Mouse (Mus musculus): ENCODE measurements at regions not wholly inside any gene's neighbourhood (a gene's known extent, or its start where the extent isn't known, plus 50 kb on each side); places are given as distances from the start of the nearest gene placed in this dataset.
A peak's percentile ranks its signal among the peaks of the same experiment; 100 is the strongest.

DNA sequence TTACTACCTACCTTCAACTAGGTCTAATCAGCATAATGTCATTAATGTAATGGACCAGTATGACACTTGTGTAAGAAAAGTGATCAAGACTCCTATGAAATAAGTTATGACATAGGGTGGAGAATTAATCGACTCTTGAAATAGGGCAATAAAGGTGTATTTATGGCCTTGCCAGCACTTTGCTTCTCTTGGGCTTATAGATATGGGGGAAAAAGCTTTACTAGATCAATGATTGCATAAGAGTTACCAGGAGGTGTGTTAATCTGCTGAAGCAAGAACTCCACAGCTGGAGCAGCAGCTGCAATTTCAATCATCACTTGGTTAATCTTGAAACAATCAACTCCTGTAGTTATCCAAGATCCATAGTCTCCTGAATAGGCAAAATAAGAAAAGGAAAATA is 143.1 kb upstream of the Tle4 start:
- Histone ChIP-seq H3K4me3 (no peak overlapping the region), H3K27ac (no peak overlapping the region)
- DNase-seq (ENCODE audit: extremely low spot score in 1 of 2, low spot score in 2 of 2), result no peak
- intact Hi-C loops (cut with DNase I), result no loop called here
- no peak for TF ChIP-seq CTCF (IDR thresholded peaks at IDR 0.05)

DNA sequence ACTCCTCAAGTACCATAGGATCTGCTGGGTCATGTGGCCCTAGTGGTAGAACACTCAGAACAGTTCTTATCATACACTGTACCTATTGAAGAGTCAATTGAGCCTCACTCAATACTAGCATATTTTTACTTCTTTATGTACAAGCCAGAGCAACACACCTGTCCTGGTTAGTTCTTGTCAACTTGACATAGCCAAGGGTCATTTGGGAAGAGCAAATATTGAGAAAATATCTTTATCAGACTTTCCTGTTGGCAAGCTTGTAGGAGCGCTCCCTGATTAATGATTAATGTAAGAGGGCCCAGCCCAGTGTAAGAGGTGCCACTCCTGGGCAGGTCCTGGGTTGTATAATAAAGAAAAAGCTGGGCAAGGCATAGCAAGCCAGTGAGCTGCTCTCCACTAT is 142.3 kb upstream of the Tle4 start:
- no peak for TF ChIP-seq CTCF (IDR thresholded peaks at IDR 0.05)
- intact Hi-C loops (cut with DNase I), result no loop called here

DNA sequence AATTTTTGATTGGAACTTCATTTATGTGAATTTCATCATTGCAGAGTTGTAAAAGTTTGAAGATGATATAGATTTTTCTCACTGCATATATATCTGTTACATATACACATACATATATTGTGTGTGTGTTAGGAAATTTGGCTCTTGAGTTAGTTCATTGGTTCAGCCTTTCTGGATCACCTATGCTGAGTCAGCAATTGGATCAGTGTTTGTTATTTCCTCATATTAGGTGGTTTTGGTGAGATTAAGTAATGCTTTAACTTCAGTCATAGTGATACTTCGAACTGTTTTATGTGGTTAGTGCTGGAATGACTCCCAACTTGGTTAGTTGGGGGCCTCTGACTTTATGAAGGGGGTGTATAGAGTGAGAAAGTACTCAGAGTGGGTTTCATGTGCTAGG is 138.7 kb upstream of the Tle4 start:
- no peak for DNase-seq (ENCODE audit: extremely low spot score in 1 of 2, low spot score in 2 of 2)
- intact Hi-C loops (cut with DNase I), result no loop called here
- no peak for TF ChIP-seq CTCF (IDR thresholded peaks at IDR 0.05)

More for the DNA sequence above, 142.3 kb upstream of the Tle4 start:
- no peak overlapping the region for H3K27ac ChIP-seq
- DNase-seq (ENCODE audit: extremely low spot score in 1 of 2, low spot score in 2 of 2), result no peak
- no peak overlapping the region for H3K4me3 ChIP-seq

DNA sequence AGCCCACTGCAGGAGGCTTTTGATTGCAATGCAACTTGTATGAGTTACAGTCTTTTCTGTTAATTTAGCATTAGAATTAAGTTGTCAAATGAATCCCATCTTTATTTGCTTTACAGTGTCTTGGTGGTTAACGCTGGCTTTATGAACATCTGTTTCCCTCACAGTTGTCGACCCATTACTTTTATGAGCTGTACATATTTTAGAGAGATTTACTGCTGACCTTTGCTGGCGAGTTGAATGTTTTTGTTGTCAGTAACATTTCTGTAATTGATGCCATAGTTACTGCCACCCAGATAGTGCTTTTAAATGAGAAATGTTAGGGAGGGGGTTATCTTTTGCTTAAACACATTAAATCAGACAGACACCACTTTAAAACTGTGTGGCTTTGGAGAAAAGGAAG is 127.5 kb upstream of the Tle4 start:
- Histone ChIP-seq H3K27ac (no peak overlapping the region), H3K4me3 (no peak overlapping the region)
- DNase-seq (ENCODE audit: extremely low spot score in 1 of 2, low spot score in 2 of 2), result no peak
- intact Hi-C loops (cut with DNase I), result no loop called here
- TF ChIP-seq CTCF (IDR thresholded peaks at IDR 0.05), result no peak

More for the DNA sequence above, 138.7 kb upstream of the Tle4 start:
- Histone ChIP-seq H3K4me3 (no peak overlapping the region), H3K27ac (no peak overlapping the region)

DNA sequence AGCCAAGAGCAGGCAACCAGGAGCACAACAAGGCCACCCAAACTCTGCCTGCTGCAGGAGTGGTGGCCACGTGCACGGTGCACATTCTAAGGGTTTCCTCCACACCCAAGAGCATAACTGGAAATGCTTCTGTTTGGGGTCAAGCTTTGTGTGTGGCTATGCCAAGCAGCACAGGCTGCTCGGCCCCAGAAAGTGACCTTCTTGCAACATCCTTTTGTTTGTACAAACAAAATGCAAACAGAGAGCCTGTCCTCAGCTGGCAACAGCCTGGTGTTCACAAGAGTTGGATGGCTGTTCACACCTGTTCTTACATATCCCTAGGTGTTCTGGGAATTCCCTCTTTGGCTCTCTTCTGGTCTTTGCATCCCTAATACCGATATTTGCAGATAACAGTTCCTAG is 126.8 kb upstream of the Tle4 start:
- no peak for TF ChIP-seq CTCF (IDR thresholded peaks at IDR 0.05)
- intact Hi-C loops (cut with DNase I), result no loop called here
- no peak for DNase-seq (ENCODE audit: extremely low spot score in 1 of 2, low spot score in 2 of 2)
- H3K4me3 ChIP-seq, result no peak overlapping the region
- no peak overlapping the region for H3K27ac ChIP-seq

DNA sequence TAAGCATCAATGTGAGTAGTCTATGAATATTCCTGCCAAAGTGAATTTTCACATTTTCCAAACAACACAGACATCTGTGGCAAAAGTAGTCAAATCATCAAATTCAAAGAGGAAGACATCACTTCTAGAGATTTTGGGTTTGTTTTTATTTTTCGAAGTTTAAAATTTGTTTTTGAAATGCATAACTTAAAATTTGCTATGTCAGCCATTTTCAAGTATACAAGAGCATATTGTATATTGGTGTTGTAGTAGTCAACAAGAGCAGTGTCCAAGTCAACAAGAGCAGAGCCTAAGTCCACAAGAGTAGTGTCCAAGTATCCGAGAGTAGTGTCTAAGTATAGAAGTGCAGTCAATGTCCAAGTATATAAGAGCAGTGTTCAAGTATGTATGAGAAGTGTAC is 107.9 kb upstream of the Tle4 start:
- H3K27ac ChIP-seq, result no peak overlapping the region
- no peak for TF ChIP-seq CTCF (IDR thresholded peaks at IDR 0.05)
- intact Hi-C loops (cut with DNase I), result no loop called here
- H3K4me3 ChIP-seq, result no peak overlapping the region
- no peak for DNase-seq (ENCODE audit: extremely low spot score in 1 of 2, low spot score in 2 of 2)

DNA sequence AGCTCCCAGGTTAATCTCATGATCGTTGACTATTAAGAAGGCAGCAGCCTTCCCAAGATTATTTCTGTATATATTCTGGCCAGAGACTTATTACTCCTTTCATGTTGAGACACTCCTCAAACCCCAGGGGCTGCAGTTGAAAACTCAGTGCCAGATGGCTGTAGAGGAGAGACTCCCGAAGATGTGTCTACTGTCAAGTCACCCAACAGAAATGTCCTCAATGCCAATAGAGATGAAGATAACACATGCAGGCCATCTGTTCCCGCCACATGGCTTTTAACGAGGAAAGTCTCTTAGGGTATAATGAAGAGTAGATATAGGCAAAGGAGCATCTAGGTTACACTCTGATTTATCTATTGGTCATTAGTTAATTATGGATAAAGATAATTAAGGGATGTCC is 103.3 kb upstream of the Tle4 start:
- intact Hi-C loops (cut with DNase I), result no loop called here
- no peak overlapping the region for H3K27ac ChIP-seq
- DNase-seq (ENCODE audit: extremely low spot score in 1 of 2, low spot score in 2 of 2), result no peak

DNA sequence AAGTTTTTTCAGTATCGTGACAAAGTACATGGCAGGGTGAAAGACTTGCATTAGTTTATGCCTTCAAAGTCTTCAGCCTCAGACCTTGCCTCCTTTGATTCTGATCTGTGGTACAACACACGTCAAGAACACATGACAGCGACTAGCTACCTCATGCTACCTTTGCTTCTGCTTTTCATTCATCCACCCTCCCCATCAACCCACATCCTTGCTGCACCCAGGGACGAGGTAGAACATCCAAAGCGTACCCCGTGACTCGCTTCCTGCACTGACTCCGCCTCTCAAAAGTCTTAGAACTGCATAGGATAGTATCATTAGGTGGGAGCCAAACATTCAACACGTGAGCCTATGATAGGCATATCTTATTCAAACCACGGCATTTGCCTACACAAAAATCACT is 97.5 kb upstream of the Tle4 start:
- TF ChIP-seq CTCF (IDR thresholded peaks at IDR 0.05), result no peak
- no peak for DNase-seq (ENCODE audit: extremely low spot score in 1 of 2, low spot score in 2 of 2)
- H3K27ac ChIP-seq, result no peak overlapping the region
- intact Hi-C loops (cut with DNase I), result no loop called here
- H3K4me3 ChIP-seq, result no peak overlapping the region

More for the DNA sequence above, 103.3 kb upstream of the Tle4 start:
- no peak overlapping the region for H3K4me3 ChIP-seq
- no peak for TF ChIP-seq CTCF (IDR thresholded peaks at IDR 0.05)

DNA sequence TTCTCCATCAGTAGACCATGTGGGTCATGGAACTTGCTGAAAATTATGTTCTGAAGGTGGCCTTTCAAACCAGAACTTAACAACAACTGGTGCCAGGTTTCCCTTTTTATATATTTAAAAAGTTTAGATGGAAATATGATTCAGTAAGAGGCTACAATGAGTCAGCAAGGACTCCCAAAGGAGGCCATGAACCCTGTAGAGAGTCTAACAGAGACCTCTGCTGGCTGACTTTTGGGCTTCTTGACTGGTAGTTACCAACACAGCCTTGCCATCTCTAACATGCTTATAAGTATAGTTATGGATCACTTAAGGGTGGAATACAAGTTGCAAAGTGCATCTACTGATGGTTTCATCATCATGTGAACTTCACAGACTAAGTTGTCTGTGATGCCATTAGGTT is 94.3 kb upstream of the Tle4 start:
- no peak overlapping the region for H3K27ac ChIP-seq
- no peak for DNase-seq (ENCODE audit: extremely low spot score in 1 of 2, low spot score in 2 of 2)
- no peak overlapping the region for H3K4me3 ChIP-seq
- intact Hi-C loops (cut with DNase I), result no loop called here
- peak; percentile 35 for TF ChIP-seq CTCF (IDR thresholded peaks at IDR 0.05)

DNA sequence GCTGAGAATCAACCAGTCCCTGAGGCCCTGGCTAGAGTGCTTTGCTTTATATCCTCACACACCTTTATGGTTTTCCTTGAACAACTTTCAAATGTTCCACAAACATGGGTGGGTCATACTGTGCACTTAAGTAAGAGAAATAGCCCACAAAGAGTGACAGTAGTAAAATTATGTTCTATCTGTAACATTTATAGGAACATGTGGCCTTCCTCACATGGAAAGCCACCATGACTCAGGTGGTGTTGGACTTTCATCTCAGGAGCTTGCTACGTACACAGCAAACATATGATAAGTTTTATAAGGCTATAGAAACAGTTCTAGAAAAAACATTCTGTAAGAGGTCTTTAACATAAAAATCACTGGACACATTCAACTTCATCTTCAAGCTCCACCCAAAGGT is 87.8 kb upstream of the Tle4 start:
- no peak overlapping the region for H3K27ac ChIP-seq
- DNase-seq (ENCODE audit: extremely low spot score in 1 of 2, low spot score in 2 of 2), result no peak
- intact Hi-C loops (cut with DNase I), result no loop called here
- no peak for TF ChIP-seq CTCF (IDR thresholded peaks at IDR 0.05)
- H3K4me3 ChIP-seq, result no peak overlapping the region

DNA sequence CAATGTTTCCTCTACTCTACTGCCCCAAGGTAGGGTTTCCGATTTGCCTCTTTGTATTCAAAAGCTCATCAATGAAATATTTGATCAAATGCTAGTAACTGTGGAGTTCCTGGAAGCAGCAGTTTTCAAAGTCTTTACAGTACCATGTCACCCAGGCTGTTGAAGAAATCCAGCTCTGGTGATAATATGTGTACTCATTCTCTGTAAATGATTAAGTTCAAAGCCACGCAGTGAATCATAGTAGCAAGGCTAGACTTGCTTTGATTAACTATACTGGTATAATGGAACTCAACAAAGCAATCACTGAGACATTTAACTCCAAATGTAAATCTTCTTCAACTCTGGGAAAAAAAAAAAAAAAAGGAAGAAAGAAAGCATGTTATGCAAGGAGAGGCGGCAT is 86.8 kb upstream of the Tle4 start:
- no peak for DNase-seq (ENCODE audit: extremely low spot score in 1 of 2, low spot score in 2 of 2)
- intact Hi-C loops (cut with DNase I), result no loop called here
- no peak for TF ChIP-seq CTCF (IDR thresholded peaks at IDR 0.05)
- H3K27ac ChIP-seq, result no peak overlapping the region
- no peak overlapping the region for H3K4me3 ChIP-seq

DNA sequence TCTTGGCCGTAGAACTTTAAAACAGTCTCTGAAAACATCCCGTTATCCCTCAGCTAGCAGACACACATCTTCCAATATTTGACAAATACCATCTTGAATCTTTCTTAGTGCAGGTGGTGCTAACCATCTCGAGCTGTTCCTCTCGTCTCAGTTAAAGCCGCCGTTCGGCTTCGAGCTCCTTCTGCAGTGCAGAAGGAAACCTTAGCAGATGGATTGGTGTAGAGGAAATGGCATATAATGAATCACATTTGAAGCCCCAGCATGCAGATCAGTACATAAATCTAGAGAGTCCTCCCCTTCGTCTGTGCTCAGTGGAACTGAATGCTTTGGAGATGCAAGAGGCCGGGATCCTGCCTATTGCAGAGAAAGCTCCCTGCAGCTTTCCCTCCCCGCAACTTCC is 83.5 kb upstream of the Tle4 start:
- Histone ChIP-seq H3K4me3 (no peak overlapping the region), H3K27ac (no peak overlapping the region)
- TF ChIP-seq CTCF (IDR thresholded peaks at IDR 0.05), result no peak
- DNase-seq (ENCODE audit: extremely low spot score in 1 of 2, low spot score in 2 of 2), result no peak
- intact Hi-C loops (cut with DNase I), result no loop called here

DNA sequence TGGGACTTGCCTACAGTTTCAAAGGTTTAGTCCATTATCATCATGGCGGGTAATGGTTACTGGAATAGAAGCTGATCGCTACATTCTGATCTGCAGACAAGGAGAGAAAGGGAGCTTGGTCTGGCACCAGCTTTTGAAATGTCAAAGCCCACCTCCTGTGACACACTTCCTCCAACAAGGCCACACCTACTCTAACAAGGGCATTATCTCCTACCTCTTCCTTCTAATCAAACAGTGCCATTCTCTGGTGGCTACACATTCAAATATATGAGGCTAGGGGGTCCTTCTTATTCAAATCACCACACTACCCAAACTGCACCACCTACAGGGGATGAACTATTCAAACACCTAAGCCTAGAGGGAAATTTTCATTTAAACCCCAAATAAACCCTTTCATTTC is 81.9 kb upstream of the Tle4 start:
- no peak for TF ChIP-seq CTCF (IDR thresholded peaks at IDR 0.05)
- Histone ChIP-seq H3K4me3 (no peak overlapping the region), H3K27ac (no peak overlapping the region)
- intact Hi-C loops (cut with DNase I), result no loop called here
- no peak for DNase-seq (ENCODE audit: extremely low spot score in 1 of 2, low spot score in 2 of 2)

DNA sequence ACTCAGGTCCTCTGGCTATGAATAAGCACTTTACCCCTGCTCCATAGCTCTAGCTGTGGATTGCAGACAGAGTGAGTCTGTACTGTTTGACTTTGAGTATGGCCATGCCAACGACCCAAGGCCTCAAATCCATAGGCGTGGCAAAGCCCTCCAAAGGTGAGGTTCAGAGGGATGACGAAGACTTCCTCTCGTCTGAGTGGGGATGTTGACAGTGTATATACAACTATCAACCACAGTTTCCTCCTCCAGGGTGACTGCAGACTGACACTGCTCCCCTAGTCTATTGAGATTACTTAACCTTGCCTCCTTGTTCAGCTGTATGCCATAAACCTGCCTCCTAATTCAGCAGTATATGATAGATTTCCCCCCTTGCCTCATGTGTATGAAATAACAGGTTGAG is 80.7 kb upstream of the Tle4 start:
- intact Hi-C loops (cut with DNase I), result no loop called here
- TF ChIP-seq CTCF (IDR thresholded peaks at IDR 0.05), result no peak
- H3K27ac ChIP-seq, result no peak overlapping the region

More for the DNA sequence above, 80.7 kb upstream of the Tle4 start:
- DNase-seq (ENCODE audit: extremely low spot score in 1 of 2, low spot score in 2 of 2), result no peak
- H3K4me3 ChIP-seq, result no peak overlapping the region
